Mouse (Mus musculus): ENCODE measurements around the gene Tyk2. TPM values are rescaled to one million over a fixed set of nuclear protein-coding genes. Genes with fewer than 3 reads are reported as not detected.
A peak's percentile ranks its signal among the peaks of the same experiment; 100 is the strongest.

Gene Tyk2
- total RNA-seq, 2 experiments from 2014 or later: 12.5 to 18.6 TPM

DNA sequence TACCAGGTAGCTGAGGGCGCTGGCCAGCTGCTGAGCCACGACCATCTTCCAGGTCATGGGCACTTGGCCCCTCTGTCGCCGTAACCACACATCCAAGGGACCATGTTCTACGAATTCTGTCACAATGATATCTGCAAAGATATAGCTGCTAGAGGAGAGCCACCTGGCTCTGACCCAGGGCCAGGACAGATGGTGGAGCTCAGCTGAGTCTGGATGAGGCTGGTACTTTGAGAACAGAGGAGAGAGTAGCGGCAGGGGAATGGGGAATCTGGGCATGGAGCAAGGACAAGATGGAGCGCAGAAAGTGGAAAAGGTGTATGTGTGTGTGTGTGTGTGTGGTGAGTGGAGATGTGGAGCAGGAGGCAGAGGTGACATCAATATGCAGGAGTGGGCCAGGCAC is 16.9 kb downstream of the Tyk2 start:
- DNase-seq: no peak

DNA sequence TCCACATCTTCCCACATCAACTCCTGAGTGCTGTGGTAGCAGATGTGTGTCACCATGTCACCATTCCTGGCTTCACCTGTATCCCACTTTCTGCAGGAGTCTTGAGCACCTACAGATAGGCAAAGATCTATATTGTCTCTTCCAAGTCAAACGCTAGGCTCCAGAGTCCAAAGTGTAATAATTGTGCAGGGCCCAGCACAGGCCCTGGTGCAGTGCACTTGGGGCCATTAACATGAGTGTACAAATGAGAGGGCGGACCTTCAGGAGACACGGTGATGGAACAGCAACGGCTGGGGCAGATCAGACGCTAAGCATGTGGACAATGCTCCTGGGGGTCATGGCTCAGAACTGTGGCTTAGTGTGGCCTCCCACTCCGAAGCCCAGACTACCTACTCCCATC is 17.3 kb downstream of the Tyk2 start:
- no peak for DNase-seq

DNA sequence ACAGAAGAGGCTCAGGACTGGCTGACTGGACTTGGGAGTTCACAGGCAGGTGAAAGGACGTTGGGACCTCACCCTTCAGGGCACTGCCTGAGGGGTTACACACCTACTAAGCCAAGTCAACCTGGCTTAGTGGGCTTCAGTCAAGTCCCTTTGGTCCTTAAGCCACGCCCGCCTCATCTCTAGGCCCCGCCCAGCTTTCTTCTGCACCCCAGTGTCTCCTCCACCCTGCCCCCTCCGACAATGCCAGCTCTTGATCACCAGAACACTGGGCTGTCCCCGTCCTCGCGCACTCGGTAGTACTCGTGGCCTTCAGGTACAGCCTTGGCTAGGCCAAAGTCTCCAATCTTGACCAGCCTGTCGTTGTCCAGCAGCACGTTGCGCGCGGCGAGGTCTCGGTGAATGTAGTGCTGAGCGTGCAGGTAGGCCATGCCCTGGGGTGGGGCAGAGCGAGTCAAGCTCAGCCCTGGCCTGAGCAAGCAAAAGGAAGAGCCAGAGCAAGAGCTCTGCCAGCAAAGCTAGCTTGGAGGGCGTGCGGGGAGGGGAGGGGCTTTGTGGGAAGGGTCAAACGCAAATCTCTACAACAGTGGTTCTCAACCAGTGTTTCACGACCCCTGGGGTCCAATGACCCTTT is 23.3 kb downstream of the Tyk2 start:
- no peak for DNase-seq

DNA sequence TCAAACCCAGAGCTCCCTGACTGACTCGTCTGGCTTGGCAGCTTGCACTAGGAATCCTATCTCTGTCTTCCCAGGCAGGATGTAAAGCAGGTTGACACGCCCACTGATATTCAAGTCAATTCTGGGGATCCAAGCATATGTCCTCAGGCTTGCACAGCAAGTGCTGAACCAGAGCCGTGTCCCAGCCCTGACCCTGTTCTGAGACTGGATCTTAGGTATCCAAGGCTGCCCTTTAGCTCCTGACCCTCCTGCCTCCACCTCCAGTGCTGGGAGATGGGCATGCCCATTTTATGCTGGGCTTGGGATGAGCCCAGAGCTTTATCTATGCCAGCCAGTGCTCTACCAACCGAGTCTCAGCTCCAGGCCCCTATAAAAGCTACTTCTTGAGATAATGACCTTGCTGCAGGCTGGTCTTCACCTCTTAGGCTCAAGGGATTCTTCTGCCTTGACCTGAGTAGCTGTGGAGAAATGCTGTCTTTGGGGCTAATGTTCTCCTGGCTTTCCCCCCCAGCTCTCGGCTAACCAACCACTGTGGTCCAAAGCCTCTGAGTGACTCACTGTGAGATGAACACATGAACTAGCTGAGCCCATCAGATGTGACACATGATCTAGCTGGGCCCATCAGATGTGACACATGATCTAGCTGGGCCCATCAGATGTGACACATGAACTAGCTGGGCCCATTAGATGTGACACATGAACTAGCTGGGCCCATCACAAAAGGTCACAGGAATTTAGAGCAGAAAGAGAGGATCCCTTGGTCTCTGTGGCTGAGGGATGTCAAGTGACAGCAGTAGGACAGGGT is 25.1 kb downstream of the Tyk2 start:
- no peak for DNase-seq

DNA sequence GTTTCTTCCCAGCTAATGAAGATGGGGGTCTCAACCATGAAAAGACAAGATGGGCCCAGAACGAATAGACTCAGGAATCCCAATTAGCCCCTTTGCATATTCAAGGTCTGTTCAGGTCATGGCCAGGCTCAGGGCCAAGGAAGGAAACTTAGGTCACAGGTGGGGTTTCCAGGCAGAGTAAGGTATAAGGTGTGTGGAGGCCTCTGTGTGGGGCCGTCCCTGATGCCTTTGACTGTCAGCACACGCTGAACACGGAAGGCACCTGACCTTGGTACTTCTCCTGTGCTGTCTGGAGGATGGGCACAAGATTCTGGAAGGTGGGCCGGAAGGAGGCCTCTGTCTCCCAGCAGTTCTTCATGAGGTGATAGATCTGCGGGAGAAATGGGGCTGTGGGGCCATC is 26.2 kb downstream of the Tyk2 start:
- DNase-seq: no peak

DNA sequence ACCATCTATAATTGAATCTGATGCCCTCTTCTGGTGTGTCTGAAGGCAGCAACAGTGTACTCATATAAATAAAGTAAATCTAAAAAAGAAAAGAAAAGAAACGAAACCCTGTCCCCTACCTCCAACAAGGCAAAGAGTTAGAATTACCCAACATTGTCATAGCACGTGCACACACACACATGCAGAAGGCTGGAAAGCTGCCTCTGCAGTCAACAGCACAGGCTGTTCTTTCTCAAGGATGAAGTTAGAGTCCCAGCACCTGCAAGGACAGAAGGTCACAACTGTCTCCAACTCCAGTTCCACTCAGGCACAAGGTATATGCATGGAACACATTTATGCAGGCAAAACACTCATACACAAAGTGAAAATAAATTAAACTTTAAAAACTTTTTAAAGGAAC is 29.0 kb downstream of the Tyk2 start:
- DNase-seq: no peak

DNA sequence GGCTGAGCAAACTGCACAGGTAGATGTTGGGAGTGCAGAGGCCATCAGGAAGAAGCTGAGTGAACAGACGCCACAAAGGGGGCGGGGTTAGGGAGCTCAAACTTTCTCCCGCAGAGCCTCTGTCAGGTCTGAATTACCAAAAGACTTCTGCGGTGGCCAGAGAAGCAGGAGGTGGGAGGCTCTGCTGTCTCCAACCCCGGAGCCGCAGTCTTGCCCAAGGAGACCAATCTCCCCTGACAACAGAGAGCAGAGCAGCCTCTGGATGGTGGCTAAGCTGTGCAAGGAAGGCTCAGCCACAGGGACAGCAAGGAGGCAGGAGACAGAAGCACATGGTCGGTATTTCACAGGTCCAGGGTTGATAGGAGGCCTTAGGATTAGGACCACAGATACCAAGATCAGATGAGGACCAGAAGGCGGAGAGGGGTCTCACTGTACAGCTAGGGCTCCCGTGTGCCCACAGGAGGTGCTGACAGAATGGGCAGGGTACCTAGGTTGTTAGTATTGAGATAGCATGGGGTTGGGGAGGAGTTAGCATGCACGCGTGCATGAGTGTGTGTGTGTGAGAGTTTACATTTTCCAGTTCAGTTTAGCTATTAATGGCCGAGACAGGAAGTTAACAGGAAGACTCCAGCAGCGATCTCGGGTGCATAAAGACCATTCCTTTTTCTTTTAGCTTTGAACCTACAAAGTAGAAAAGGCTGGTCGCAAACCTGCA is 30.4 kb downstream of the Tyk2 start:
- DNase-seq: no peak

DNA sequence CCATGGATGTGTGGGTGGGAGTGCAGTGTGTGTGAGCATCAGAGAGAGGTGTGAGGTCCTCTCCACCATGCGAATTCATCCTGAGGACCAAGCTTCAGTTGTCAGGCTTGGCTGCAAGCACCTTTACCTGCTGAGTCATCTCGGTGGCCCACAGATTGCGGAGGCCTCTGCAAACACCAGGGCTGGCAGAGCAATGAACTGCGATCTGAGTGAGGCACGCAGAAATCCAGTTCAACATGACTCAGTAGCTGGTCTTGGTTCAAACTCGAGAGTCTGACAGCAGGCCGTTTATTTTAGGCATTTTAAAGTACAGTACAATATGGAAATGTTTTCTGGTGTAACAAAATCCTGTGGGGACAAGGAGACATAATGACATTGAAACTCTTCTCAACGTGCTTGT is 33.2 kb downstream of the Tyk2 start:
- DNase-seq: no peak

DNA sequence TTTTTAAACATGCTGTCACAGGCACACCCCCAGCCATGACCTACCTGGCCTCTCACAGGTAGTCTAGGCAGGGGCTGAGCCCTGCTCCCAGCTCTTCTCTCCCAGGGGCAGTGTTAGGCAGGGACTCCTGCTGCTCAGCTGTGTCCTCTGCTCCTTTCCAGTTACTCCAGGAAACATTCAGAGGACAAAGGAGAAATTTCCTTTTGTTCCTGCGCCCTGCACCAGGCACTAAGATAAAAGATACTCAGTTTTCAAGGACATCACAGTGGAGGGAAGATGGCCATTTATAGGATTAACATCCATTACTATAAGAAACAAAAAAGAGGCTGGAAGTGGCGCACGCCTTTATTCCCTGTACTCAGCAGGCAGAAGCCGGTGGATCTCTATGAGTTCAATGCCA is 35.1 kb downstream of the Tyk2 start:
- no peak for DNase-seq

DNA sequence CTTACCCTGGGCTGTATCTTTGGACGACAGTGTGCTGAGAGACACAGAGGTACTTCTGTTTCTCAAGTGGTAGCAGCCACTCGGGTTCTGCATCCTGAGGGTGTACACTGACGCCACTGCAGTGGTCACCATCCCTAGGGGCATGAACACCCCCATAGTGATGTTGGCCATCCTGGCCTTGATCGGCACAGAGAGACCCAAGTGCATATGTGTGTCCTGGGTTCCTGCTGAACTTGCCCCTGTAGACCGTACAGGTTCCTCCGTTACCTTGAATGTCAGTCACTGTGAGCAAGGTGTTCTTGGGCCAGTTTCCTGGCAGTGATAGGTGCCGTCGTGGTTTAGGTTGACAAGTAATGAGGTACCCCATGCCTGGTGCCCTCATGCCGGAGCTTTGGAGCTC is 37.6 kb downstream of the Tyk2 start:
- DNase-seq: no peak

DNA sequence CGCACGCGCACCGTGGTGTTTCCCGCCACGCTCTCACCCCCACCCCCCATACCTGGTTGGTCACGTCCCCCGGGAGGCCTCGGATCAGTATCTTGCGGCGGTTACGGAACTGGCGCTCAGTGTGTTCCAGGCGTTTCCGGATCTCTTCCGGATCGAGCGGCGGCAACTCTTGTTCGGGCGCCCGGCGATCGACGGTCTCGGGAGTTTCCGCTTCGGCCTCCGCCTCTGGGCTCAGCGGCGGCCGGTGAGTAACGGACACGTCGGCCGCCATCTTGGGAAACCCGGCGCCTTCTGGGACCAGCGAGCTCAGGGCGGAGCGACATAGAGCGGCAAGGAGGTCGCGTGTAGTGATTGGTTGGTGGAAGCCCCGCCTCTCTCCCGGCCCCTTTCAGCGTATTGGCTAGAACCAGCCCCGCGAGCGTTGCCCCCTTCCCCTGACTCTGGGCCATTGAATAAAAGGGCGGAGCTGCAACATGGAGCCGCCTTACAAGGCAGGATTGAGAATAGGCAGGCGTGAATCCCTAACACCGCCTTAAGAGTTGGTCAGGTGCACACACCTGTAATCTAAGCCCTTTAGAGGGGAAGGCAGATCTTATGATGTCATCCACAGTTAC is 39.2 kb downstream of the Tyk2 start, which contains the start of the genes Gm38431 and Raver1:
Gm38431 (minus strand) TSS at position 291 of the 614 bp plus-strand sequence.
Raver1 (minus strand) TSS at position 302 of the 614 bp plus-strand sequence.
- DNase-seq: peak; percentile 98

DNA sequence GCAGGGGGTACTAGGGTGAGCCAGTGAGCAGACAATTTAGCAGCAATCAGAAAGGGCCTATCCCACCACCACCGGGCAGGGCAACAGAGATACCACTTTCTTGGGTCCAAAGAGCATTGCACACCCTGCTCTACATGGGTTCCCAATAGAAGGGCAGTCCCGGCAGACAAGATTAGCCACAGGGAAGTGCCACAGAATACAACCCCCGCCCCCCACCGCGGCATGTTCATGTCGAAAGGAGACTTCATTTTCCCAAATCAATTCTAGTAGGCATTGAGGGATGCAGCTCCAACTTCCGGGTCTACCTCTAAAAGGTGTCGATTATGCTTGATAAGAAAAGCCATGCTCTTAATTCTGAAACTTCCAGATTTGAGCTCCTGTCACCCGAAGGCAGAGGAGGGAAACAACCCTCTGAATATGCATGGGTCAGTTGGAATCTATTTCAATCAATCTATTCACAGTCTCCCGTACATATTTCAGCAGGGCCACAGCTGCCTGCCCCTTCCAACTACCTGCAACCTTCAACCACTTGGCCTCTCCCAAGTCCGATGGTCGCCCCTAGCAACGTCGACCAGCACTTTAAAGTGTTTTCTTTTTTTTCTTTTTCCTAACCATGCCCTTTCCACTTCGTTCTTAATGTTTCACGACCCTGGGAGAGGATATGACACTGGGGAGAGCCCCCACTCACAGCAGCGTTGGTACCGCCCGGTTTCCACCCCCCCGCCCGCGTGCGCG is 39.9 kb downstream of the Tyk2 start:
- DNase-seq: no peak

DNA sequence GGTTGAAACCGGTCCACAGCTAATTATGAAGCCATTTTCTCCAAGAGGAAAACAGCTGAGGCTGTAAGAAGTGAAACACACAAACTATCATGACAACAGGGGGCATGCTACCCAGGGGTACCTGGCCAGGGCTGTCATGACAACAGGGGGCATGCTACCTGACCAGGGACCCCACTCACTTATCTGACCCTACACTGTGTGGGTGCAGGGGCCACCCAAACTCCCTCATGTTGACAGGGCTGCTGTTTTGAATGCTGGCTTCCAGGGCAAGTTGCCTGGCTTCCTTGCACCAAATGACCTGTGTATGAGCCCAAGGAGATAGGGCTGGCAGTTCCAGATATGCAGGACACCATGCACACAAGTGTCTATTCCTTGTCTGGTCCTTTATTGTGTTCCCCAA is 40.5 kb downstream of the Tyk2 start:
- no peak for DNase-seq

DNA sequence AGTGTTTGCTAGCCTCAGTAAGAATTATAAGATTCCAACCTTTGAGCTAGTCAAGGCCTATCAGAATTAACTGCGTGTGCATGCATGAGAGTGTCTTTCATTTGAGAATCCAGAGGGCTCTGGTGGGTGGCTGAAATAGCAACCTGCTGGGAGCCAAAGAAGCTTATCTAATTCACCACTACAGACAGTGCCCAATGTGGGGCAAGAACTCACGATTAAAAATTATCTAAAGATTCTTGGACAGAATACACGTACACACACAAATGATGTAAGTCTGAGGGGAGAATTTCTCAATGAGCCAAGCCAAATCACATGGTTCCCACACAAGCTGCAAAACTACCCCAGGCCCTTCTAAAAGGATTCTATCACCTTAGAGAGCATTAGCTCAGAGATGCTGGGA is 47.7 kb downstream of the Tyk2 start:
- no peak for DNase-seq

DNA sequence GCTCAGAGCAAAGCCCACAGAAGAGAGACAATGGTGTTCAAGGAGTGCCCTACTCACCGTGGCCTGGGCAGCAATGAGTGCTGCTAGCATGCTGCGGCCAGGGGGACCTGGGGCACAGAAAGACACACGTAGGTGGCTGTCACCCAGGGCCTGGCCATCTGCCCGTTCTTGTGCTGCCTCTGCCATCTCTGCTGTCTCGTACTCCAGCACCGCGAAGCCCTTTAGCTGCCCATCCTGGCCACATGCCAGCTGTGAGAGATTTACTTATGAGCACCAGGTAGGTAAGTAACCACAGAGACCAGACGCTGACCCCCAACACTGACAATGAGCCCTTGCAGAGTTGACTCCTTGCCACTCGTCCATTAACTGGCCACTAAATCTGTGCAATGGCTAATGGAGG is 49.9 kb downstream of the Tyk2 start:
- peak; percentile 21 for DNase-seq

DNA sequence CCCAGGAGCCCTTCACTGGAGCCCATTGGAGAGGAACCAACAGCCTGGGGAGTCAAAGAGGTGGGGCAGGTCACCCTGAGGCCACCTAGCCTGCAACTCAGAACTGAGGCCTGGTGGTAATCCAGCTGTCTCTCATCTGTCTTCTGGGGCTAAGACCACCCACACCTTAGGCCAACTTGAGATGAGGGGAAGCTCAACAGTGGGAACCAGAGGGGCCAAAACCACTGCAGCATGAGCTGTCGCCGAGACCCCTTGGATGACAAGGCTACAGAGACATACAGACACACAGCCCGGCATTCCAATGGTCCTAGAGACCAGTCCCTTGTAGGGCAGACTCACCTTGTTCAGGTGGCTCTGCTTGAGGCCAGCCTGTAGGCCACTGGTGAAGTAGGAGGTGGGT is 55.4 kb downstream of the Tyk2 start:
- DNase-seq: no peak

DNA sequence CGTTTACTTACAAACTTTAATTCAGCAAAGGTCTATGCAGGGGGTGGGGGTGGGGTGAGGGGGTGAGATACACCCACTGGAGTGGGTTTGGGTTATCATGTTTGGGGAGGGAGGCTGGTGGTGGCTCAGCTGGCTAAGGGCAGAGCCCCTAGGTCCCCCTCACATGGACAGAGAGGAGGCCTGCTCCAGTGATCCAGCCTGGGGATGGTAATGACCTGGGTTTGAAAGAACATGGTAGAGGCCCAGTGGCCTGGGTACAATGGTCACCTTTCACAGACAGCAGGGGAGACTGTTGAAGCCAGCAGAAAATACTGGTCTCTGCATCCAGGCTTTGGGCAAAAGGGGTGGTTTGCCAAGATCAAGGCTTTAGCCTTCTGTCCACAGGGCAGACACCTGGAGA is 56.9 kb downstream of the Tyk2 start:
- no peak for DNase-seq

DNA sequence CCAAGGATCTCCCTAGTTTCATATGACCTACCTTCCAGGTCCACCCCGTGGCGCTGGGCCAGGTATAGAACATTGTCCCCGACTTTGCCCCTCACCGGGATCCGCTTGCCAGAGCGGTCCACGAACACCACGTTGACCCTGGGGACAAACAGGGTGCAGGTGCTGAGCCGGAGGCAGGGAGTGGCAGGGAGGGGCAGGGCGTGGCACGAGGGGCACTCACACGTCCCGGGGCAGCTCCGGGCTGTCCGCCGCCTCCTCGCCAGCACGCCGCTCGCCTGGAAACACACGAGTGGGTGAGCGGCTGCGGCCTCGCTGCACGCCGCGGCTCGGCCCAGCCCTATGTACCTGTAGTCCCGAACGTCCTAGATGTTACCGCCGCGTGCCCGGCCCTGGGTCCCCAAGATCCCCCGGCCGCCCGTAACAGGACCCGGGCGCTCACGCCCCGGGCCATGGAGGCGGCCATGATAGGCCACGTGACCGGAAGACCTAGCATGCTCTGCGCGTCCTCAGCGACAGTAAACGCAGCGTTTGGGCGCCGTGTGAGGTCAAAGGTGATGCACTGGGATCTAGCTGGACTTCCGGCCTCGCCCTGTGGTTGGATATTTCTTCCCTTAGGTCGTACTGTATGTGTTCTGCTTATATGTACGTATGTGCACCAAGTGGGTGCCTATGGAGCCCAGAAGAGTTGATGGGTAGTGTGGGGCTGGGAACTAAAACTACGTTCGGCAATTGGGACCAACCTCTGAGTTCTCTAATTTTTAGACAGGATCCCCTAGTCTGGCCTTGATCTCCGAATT is 57.8 kb downstream of the Tyk2 start, which contains the start of the genes Gm49373 and Fdx1l:
Gm49373 (minus strand) TSS at position 53 of the 797 bp plus-strand sequence.
Fdx1l (minus strand) TSS at position 571 of the 797 bp plus-strand sequence.
- DNase-seq: peak; percentile 93

DNA sequence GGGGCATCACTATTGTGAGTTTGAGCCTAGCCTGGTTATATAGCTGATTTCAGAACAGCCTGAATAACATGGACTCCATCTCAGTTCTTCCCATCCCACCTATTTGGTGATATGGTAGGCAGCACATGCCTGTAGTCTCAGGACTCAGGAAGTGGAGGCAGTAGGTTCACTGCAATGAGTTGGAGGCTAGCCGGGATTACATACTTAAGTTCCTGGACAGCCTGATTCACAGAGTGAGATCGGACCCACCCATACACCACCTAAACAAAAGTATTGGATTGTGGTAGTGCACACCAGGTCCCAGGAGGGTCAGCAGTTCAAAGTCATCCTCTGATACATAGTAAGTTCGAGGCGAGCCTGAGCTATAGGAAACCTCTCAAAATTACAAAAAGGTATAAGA is 58.4 kb downstream of the Tyk2 start:
- no peak for DNase-seq

DNA sequence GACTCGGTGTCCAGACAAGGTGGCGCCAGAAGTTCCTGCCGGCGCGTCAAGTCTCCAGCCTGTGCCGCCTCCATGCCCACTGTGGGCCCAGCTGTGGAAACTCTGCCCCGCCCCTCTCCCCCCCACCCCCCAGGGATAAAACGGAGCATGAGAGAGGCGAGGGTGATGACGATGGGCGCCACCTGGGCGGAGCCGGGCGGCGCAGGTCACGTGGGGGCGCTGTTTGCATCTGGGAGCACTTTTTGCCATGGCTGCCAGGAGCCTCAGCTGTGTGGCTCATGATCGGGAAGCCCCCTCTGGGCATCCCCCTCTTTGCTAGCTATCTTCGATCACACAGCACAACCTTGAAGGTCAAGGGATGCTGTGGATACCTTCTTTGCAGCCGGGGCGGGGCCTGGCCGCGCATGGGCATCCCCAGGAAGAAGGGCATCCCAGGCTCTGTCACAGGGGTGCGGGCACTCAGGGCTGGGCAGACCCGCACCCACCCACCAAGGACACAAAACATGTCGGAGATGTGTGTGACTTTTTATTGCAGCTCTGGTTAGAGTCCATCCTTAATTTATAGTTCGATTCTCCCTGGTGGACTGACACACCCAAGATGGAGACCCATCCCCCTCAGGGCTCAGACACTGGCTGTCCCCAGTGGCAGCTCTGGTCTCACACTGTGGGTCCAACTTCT is 63.9 kb downstream of the Tyk2 start, which contains the start of gene Zglp1:
Zglp1 (minus strand) TSS at position 88 of the 679 bp plus-strand sequence.
- DNase-seq: no peak

Data from adrenal gland, postnatal 10 days (tissue).